24 mouse cellular contexts compared by ENCODE assay signal in the genomic region with DNA sequence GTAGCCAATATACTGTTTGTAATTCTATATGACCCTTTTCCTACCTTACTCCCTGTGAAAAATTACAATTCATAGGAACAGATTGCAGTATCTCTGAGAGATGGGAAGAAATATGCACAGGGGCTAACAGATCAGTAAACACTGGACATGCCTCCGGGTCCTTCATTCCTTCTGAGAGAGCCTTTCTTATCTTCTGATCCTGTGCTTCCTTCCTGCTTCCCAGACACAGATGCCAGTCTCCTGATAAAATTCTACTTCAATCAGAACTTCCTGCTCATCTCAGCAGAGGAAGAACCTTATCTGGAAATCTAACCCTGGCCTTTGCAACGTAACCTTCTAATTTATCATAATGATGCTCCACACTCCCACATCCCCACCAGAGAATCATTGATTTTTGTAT. TPM values are rescaled to one million over a fixed set of nuclear protein-coding genes. Genes with fewer than 3 reads are reported as not detected.
DNase-seq lines count a peak whose midpoint lies in the region; ATAC-seq and TF ChIP-seq lines count a peak whose summit lies in the region.
"Had no signal": no experiment of that assay in that cellular context is flagged by ENCODE, and none has a peak within 500 bp of the region (broad histone marks: within the 10 kb centered on the region; RNA-seq: fewer than 3 reads in every experiment).

No protein-coding gene starts in this region.

- no peaks in the 10 kb centered on the region for H3K9me3 ChIP-seq in lung, embryonic 14.5 days (ENCODE audit: low read depth, low read length)
- H3K9me3 ChIP-seq in lung, postnatal 0 days (ENCODE audit: low read length), result no peaks in the 10 kb centered on the region
- H3K9me3 ChIP-seq: embryonic facial prominence, embryonic 13.5 days; forebrain, embryonic 12.5 days; heart, embryonic 15.5 days; hindbrain, embryonic 10.5 days had no signal

- no peaks in the 10 kb centered on the region for H3K4me1 ChIP-seq in lung, embryonic 14.5 days (ENCODE audit: insufficient read depth)
- no peaks in the 10 kb centered on the region for H3K4me1 ChIP-seq in lung, adult 2 months (ENCODE audit: control insufficient read depth, insufficient read depth, low read length)
- no peaks in the 10 kb centered on the region for H3K4me1 ChIP-seq in lung, postnatal 0 days (ENCODE audit: insufficient read depth, low read depth, low read length)
- H3K4me1 ChIP-seq in thymus, adult 2 months (replicated peaks; ENCODE audit: control insufficient read depth, insufficient read depth, low read length), result no peaks in the 10 kb centered on the region
- H3K4me1 ChIP-seq: forebrain, embryonic 12.5 days; hindbrain, embryonic 10.5 days had no signal

- no peak for TF ChIP-seq POLR2A in lung, adult 2 months (IDR thresholded peaks at IDR 0.05; ENCODE audit: borderline replicate concordance, extremely low read depth, low read depth, low read length)
- TF ChIP-seq POLR2A in thymus, adult 2 months (IDR thresholded peaks at IDR 0.05; ENCODE audit: control insufficient read depth, extremely low read depth, insufficient read depth, low read length, poor library complexity), result no peak

- H3K36me3 ChIP-seq in lung, embryonic 14.5 days (ENCODE audit: insufficient read depth), result no peaks in the 10 kb centered on the region
- no peaks in the 10 kb centered on the region for H3K36me3 ChIP-seq in lung, postnatal 0 days (ENCODE audit: insufficient read depth, low read length)
- no peaks in the 10 kb centered on the region for H3K36me3 ChIP-seq in thymus, adult 2 months (ENCODE audit: control insufficient read depth, insufficient read depth, low read length)
- H3K36me3 ChIP-seq: embryonic facial prominence, embryonic 13.5 days; forebrain, embryonic 12.5 days; heart, embryonic 15.5 days; hindbrain, embryonic 10.5 days had no signal

- no peak overlapping the region for H3K27ac ChIP-seq in lung, embryonic 14.5 days (ENCODE audit: low read depth)
- no peak overlapping the region for H3K27ac ChIP-seq in lung, postnatal 0 days (ENCODE audit: low read length)
- no peak overlapping the region for H3K27ac ChIP-seq in thymus, adult 2 months (ENCODE audit: control insufficient read depth, insufficient read depth, low read length)
- H3K27ac ChIP-seq: embryonic facial prominence, embryonic 13.5 days; forebrain, embryonic 12.5 days; heart, embryonic 15.5 days; hindbrain, embryonic 10.5 days; hindbrain, embryonic 14.5 days had no signal

- H3K4me2 ChIP-seq in lung, embryonic 14.5 days, result no peak overlapping the region
- H3K4me2 ChIP-seq in lung, postnatal 0 days (replicated peaks; ENCODE audit: low read depth, low read length), result no peak overlapping the region
- H3K4me2 ChIP-seq: embryonic facial prominence, embryonic 13.5 days; forebrain, embryonic 12.5 days; heart, embryonic 11.5 days; heart, embryonic 15.5 days; hindbrain, embryonic 14.5 days had no signal

- DNase-seq in embryo, embryonic 10.5 days (ENCODE audit: low spot score), result peak; percentile 7
- no peak for DNase-seq in embryo, embryonic 10 days (ENCODE audit: low spot score)
- peak; percentile 4 for DNase-seq in lung, embryonic 14.5 days
- DNase-seq in lung, adult 2 months, result no peak
- DNase-seq in lung, postnatal 0 days (ENCODE audit: low spot score), result peak; percentile 19
- peak; percentile 24 for DNase-seq in lung, postnatal 36 days
- no peak for DNase-seq in thymus, adult 2 months
- DNase-seq in layer of hippocampus, postnatal 36 days, result no peak
- DNase-seq: adrenal gland, adult 2 months; adrenal gland, postnatal 25 days; cerebellum, adult 18-20 months; cerebellum, postnatal 10 days; gastrocnemius, postnatal 10 days; heart, adult 18-20 months had no signal

- 28% methylated on average over 2 of the region's 2 CpGs for WGBS in lung, embryonic 14.5 days
- WGBS in lung, adult 2 months, result 29% methylated on average over 2 of the region's 2 CpGs
- WGBS in lung, postnatal 0 days, result 24% methylated on average over 2 of the region's 2 CpGs
- WGBS in thymus, adult 2 months, result 42% methylated on average over 2 of the region's 2 CpGs

- 0 out of 2 replicates have a peak, but pooled peaks have one; percentile 21 for ATAC-seq in lung, embryonic 14.5 days (ENCODE audit: insufficient read depth)
- ATAC-seq in lung, postnatal 0 days, result peak; percentile 33; the same call in 1 of the 2 replicates
- ATAC-seq: forebrain, embryonic 16.5 days had no signal

- H3K9ac ChIP-seq in lung, embryonic 14.5 days, result no peak overlapping the region
- no peak overlapping the region for H3K9ac ChIP-seq in lung, postnatal 0 days (replicated peaks; ENCODE audit: low read depth)
- H3K9ac ChIP-seq: embryonic facial prominence, embryonic 13.5 days; forebrain, embryonic 12.5 days; heart, embryonic 15.5 days; hindbrain, embryonic 14.5 days had no signal

- TF ChIP-seq EP300 in lung, postnatal 0 days (IDR thresholded peaks at IDR 0.05), result peak; percentile 94

- no peaks in the 10 kb centered on the region for H3K27me3 ChIP-seq in lung, embryonic 14.5 days (ENCODE audit: insufficient read depth, low read length)
- H3K27me3 ChIP-seq in lung, postnatal 0 days (replicated peaks; ENCODE audit: insufficient read depth, low read length), result no peaks in the 10 kb centered on the region
- H3K27me3 ChIP-seq in thymus, adult 2 months (ENCODE audit: control insufficient read depth, insufficient read depth, low read length), result no peaks in the 10 kb centered on the region
- H3K27me3 ChIP-seq: embryonic facial prominence, embryonic 13.5 days; forebrain, embryonic 12.5 days; heart, embryonic 15.5 days had no signal

- no peak for TF ChIP-seq CTCF in lung, embryonic 14.5 days (IDR thresholded peaks at IDR 0.05; ENCODE audit: low read depth)
- TF ChIP-seq CTCF in lung, adult 2 months (IDR thresholded peaks at IDR 0.05; ENCODE audit: insufficient read depth, low read length), result no peak
- TF ChIP-seq CTCF in lung, postnatal 0 days (IDR thresholded peaks at IDR 0.05), result no peak
- no peak for TF ChIP-seq CTCF in thymus, adult 2 months (IDR thresholded peaks at IDR 0.05; ENCODE audit: borderline replicate concordance, control insufficient read depth, extremely low read depth, insufficient read depth, low read length, poor library complexity)

- H3K4me3 ChIP-seq in lung, embryonic 14.5 days (ENCODE audit: low read depth, low read length), result no peak overlapping the region
- no peak overlapping the region for H3K4me3 ChIP-seq in lung, adult 2 months (replicated peaks; ENCODE audit: extremely low read depth, low read depth, low read length)
- no peak overlapping the region for H3K4me3 ChIP-seq in lung, postnatal 0 days (ENCODE audit: low read depth, low read length)
- no peak overlapping the region for H3K4me3 ChIP-seq in thymus, adult 2 months (ENCODE audit: control insufficient read depth, insufficient read depth, low read length)
- H3K4me3 ChIP-seq: embryonic facial prominence, embryonic 13.5 days; forebrain, embryonic 12.5 days; heart, embryonic 15.5 days; hindbrain, embryonic 10.5 days had no signal

RNA-seq across cellular contexts. Expression of a gene that starts 6.4 kb away (rescaled TPM):
- not detected in 2 replicates for polyA plus RNA-seq in lung, embryonic 14.5 days (2014; fragmentation: Nextera tagmentation; extraction: Ambion mirVana)
- not detected in 2 replicates for polyA plus RNA-seq in lung, adult 2 months (2012; rRNA removed)
- not detected in 2 replicates for polyA plus RNA-seq in lung, postnatal 0 days (2015; fragmentation: Nextera tagmentation; extraction: Ambion mirVana)
- polyA plus RNA-seq in thymus, adult 2 months (2012; rRNA removed), result not detected in 2 replicates
- not detected for total RNA-seq in layer of hippocampus, postnatal 36 days (2021)
- total RNA-seq: adrenal gland, adult 2 months; adrenal gland, postnatal 25 days; gastrocnemius, postnatal 10 days; gastrocnemius, postnatal 4 days; heart, adult 18-20 months; heart, postnatal 25 days had no signal
- polyA plus RNA-seq: adrenal gland, adult 2 months; embryonic facial prominence, embryonic 13.5 days; forebrain, embryonic 12.5 days; forebrain, embryonic 16.5 days; frontal cortex, adult 2 months; heart, embryonic 11.5 days; heart, embryonic 15.5 days; hindbrain, embryonic 10.5 days; hindbrain, embryonic 14.5 days had no signal

Comparison
In these comparisons a context has a peak if more than half of its experiments do, and no peak if none do; other contexts are left out.
1. DNase-seq: peak in embryo, embryonic 10.5 days (single experiment), lung, embryonic 14.5 days (single experiment), lung, postnatal 0 days (single experiment) and lung, postnatal 36 days (single experiment); none in embryo, embryonic 10 days (single experiment), lung, adult 2 months (single experiment), thymus, adult 2 months (single experiment) and layer of hippocampus, postnatal 36 days (0 of 2).